Mouse (Mus musculus) kidney, adult 2 months (tissue): ENCODE data around the gene Pik3ap1. TPM values are rescaled to one million over a fixed set of nuclear protein-coding genes. Genes with fewer than 3 reads are reported as not detected.
A peak's percentile ranks its signal among the peaks of the same experiment; 100 is the strongest.
"Not testable (repeated sequence)": the region's sequence is repeated elsewhere in the genome, so short reads cannot be mapped to it uniquely, and the experiment has no call there.

Experiments
- DNase-seq: peaks from one replicate; pipeline ENCODE4 v3.0.0; 2021
- H3K27ac ChIP-seq: fragments of 200-500 bp; 2 replicates; pipeline ENCODE4 v1.5.1; 2012; ENCODE audit warnings: low read depth, low read length, control low read depth, inconsistent platforms; ENCODE audit not compliant: insufficient read depth
- H3K27me3 ChIP-seq: fragments of 200-500 bp; replicated peaks from 2 replicates; pipeline ENCODE4 v1.6.1; 2012; ENCODE audit warnings: mild to moderate bottlenecking, moderate library complexity, low read length, inconsistent platforms; ENCODE audit not compliant: control insufficient read depth, insufficient read depth
- H3K36me3 ChIP-seq: fragments of 200-500 bp; 2 replicates; pipeline ENCODE4 v1.6.1; 2012; ENCODE audit warnings: mild to moderate bottlenecking, moderate library complexity, low read length, inconsistent platforms; ENCODE audit not compliant: control insufficient read depth, insufficient read depth
- H3K4me1 ChIP-seq: fragments of 200-500 bp; 2 replicates; pipeline ENCODE4 v1.6.1; 2011; ENCODE audit warnings: low read length; ENCODE audit not compliant: control insufficient read depth, insufficient read depth
- H3K4me3 ChIP-seq: fragments of 200-500 bp; 2 replicates; pipeline ENCODE4 v1.5.1; 2011; ENCODE audit warnings: mild to moderate bottlenecking, low read depth, low read length, control low read depth; ENCODE audit not compliant: insufficient read depth
- CTCF ChIP-seq: fragments of 200-500 bp; conservative IDR thresholded peaks from 2 replicates; pipeline ENCODE4 v1.5.1; 2011; ENCODE audit warnings: low read depth, mild to moderate bottlenecking, control low read depth, low read length, moderate library complexity, mixed read lengths; ENCODE audit not compliant: insufficient read depth, insufficient read length
- POLR2A ChIP-seq: fragments of 200-500 bp; IDR thresholded peaks from one replicate; pipeline ENCODE4 v1.6.1; 2011; ENCODE audit warnings: low read depth, low read length, control low read depth
- WGBS: fragments of 180-500 bp; shearing (Covaris S2); methylation state at CpG from one replicate; pipeline ENCODE4 v1.1.7; 2018; 5-methylcytosine and 5-hydroxymethylcytosine counted together
- polyA plus RNA-seq: library from polyadenylated mRNA; depleted of rRNA; stranded (reverse); fragments of >200 nt; gene quantifications from 2 replicates; pipeline ENCODE4 v1.2.3, GENCODE M21; 2012; rRNA removed

The Pik3ap1 gene
- 1.3 and 2.9 TPM in 2 replicates for polyA plus RNA-seq

DNA sequence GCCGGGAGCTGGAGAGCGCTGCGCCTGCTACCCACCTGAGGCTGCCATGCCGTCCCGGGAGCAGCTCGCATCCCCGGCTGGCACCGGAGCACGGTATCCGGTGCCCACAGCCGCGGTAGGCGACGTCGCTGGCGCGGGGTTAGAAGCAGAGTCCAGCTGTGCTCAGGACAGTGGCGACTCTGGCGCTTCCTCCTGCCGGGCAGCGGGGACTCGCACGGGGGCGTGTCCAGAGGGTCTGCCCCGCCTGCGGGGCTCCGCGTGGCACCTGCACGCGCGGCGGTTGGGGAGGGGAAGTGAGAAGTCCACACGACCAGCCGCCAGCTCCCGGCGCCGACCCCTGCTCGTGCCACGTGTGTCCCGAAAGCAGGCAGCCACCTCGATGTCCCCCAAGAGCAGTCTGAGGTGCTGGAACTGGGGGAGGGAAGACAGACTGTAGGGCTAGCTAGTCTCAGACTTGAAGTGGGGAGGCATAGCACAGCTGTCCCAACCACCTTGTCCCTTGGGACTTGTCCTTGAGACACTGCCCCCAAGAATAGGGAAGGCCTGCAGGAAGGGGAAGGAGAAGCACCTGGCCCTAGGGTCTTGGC lies at the start of gene Pik3ap1:
TSS of gene Pik3ap1 (minus strand) at position 181 of the 587 bp plus-strand sequence.
- peak; percentile 31 for DNase-seq
- H3K4me1 ChIP-seq = no peaks in the 10 kb centered on the region
- H3K27me3 ChIP-seq = no peaks in the 10 kb centered on the region
- H3K36me3 ChIP-seq = no peaks in the 10 kb centered on the region
- under 1% methylated on average over 41 of the region's 41 CpGs for WGBS
- peak within 1 kb of the TSS; percentile 44 for H3K4me3 ChIP-seq
- no peak for TF ChIP-seq CTCF
- TF ChIP-seq POLR2A = no peak
- no peak within 1 kb of the TSS for H3K27ac ChIP-seq

DNA sequence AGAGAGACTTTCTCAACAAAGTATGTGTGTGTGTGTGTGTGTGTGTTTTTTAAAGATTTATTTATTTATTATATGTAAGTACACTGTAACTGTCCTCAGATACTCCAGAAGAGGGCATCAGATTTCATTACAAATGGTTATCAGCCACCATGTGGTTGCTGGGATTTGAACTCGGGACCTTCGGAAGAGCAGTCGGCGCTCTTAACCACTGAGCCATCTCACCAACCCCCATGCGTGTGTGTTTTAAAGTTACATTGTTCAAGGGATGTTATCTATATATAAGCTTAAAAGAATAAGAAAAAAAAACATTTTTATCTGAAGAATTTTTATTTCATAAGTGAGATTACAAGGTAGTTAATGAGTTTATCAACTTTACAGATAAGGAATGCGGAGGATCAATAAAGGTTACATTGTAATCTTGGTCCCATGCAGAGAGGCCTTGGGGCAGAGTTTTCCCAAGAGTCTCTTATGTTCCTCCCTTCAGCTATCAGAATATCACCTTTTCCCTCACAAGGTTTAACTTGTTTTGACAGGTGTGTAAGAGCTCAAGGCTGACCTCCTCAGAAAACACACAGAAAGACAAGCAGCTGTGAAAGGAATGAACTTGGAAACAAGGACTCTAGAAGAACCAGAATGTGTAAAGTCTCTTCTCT lies 46.7 kb upstream of the Pik3ap1 start:
- not testable (repeated sequence) for H3K36me3 ChIP-seq, H3K4me3 ChIP-seq, H3K27me3 ChIP-seq, DNase-seq, H3K4me1 ChIP-seq, H3K27ac ChIP-seq
- WGBS = no CpG with 5 or more reads among the region's 6 CpGs

DNA sequence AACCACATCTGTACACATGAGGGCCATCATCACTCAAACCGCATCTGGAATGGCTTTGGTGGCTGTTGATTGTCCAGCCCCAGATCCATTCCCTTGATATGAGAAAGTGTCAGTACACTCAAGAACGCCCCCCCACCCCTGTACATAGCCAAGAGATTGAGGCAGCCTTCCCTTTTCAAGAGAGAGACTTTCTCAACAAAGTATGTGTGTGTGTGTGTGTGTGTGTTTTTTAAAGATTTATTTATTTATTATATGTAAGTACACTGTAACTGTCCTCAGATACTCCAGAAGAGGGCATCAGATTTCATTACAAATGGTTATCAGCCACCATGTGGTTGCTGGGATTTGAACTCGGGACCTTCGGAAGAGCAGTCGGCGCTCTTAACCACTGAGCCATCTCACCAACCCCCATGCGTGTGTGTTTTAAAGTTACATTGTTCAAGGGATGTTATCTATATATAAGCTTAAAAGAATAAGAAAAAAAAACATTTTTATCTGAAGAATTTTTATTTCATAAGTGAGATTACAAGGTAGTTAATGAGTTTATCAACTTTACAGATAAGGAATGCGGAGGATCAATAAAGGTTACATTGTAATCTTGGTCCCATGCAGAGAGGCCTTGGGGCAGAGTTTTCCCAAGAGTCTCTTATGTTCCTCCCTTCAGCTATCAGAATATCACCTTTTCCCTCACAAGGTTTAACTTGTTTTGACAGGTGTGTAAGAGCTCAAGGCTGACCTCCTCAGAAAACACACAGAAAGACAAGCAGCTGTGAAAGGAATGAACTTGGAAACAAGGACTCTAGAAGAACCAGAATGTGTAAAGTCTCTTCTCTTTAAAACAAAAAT lies 41.2 kb upstream of the Pik3ap1 start:
- DNase-seq, H3K27ac ChIP-seq, H3K4me3 ChIP-seq, H3K27me3 ChIP-seq, H3K36me3 ChIP-seq, H3K4me1 ChIP-seq: not testable (repeated sequence)
- no CpG with 5 or more reads among the region's 8 CpGs for WGBS

DNA sequence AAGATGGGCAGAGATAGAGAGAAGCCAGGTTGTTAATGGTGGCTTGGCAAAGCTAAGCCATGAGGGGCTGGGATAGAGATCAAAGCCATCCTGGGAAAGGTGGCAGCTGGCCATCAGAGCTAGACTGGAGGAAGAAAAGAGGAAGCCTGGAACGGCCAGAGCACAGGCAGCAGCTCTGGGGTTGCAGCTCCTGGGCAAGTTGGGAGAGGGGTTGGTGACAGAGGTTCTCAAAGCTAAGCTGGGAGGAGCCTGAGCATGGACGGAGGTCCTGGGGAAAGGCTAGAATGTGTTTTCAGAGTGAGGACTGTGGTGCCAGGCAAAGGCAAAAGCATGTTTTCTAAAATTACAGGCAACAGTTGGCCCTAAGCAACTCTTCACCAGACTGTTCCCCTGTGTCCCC lies 36.4 kb upstream of the Pik3ap1 start:
- no peak for DNase-seq
- TF ChIP-seq POLR2A = no peak
- TF ChIP-seq CTCF = no peak
- Histone ChIP-seq H3K27me3 (no peaks in the 10 kb centered on the region), H3K27ac (no peak overlapping the region), H3K4me1 (no peaks in the 10 kb centered on the region), H3K4me3 (no peak overlapping the region), H3K36me3 (no peaks in the 10 kb centered on the region)
- 55% methylated on average over 2 of the region's 2 CpGs for WGBS

DNA sequence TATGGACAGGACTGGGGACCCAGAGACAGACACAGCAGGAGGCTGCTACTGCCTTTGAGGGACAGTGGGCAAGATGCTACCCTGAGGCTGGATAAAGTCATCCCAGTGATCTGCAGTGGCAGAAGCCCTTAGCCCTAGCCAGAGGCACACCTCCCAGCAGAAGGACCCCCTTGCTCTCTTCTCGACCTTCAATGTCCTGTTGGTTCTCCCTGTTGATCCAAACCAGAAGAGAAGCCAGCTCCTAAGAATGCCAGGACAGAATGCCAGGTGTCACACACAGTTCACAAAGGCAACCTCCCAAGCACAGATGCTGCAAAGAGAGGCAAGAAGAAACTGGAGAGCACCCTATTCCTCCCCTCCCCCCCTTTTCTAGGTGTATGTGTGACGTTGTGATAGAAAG lies 33.9 kb upstream of the Pik3ap1 start:
- Histone ChIP-seq H3K4me3 (no peak overlapping the region), H3K36me3 (no peaks in the 10 kb centered on the region), H3K27me3 (no peaks in the 10 kb centered on the region), H3K27ac (no peak overlapping the region), H3K4me1 (no peaks in the 10 kb centered on the region)
- WGBS = 69% methylated on average over 2 of the region's 2 CpGs
- no peak for DNase-seq
- TF ChIP-seq POLR2A = no peak
- TF ChIP-seq CTCF = no peak

DNA sequence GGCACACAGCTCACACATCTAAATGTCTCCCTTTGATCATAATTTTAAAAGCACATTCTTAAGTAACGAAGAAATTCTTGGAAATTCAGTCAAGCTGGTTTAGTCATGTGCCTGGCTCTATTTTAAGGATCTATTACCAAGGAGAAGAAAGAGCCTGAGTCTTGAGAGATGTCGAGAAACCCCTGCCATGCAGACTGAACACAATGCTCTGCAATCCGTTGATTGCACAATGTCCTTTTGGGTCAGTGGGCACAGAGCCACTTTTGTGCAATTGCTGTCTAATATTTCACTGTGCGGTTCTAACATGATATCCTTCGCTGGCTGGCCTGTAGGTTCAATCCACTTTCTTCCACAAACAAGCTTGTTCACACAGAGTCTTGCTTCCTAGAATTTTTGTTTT lies 33.1 kb upstream of the Pik3ap1 start:
- Histone ChIP-seq H3K4me3 (no peak overlapping the region), H3K36me3 (no peaks in the 10 kb centered on the region), H3K27me3 (no peaks in the 10 kb centered on the region), H3K4me1 (no peaks in the 10 kb centered on the region), H3K27ac (no peak overlapping the region)
- 33% methylated on average over 5 of the region's 5 CpGs for WGBS
- TF ChIP-seq POLR2A = no peak
- TF ChIP-seq CTCF = no peak
- peak; percentile 31 for DNase-seq

DNA sequence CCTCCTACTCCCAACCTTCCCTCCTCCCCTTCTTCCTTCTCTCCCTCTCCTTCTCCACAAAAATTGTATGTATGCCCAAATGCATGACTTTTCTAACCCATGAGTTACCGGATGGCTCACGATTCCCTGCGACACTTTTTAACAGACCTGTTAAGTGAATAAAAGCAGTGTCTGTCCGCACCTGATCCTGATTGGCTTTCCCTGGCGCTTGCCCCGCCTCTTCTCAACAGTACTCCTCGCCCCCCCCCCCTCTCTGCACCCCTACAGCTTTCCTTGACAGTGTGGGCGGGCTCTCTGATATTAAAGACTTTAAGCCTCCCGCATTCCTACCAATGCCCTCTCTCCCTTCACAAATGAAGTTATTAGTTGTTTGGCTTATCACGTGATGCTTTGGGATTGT lies 31.3 kb upstream of the Pik3ap1 start:
- Histone ChIP-seq H3K36me3 (no peaks in the 10 kb centered on the region), H3K27ac (no peak overlapping the region), H3K4me1 (no peaks in the 10 kb centered on the region), H3K27me3 (no peaks in the 10 kb centered on the region), H3K4me3 (no peak overlapping the region)
- 51% methylated on average over 10 of the region's 10 CpGs for WGBS
- DNase-seq = no peak
- TF ChIP-seq POLR2A = no peak
- TF ChIP-seq CTCF = no peak
